Mouse (Mus musculus) lung, adult 18-20 months (tissue): Measurements from ENCODE around the gene Sfi1.
"Not testable (repeated sequence)": the region's sequence is repeated elsewhere in the genome, so short reads cannot be mapped to it uniquely, and the experiment has no call there.

ENCODE experiments used
- DNase-seq, 2 experiments: peaks; one replicate each; pipeline ENCODE4 v3.0.0; 2022; ENCODE audit warnings: mixed read lengths in 2 of 2

Gene Sfi1

DNA sequence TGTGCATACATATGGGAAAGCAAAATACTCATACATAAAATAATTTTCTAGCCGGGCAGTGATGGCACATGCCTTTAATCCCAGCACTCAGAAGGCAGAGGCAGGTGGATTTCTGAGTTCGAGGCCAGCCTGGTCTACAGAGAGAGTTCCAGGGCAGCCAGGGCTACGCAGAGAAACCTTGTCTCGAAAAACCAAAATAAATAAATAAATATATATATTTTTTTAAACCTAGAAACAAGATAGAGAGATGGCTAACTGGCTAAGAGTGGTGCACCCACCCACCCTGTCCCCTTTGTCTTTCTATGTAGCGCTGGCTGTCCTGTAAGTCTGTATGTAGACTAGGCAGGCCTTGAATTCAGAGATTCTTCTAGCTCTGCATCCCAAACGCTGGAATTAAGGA, 20.7 kb downstream of the Sfi1 start:
- not testable (repeated sequence) for DNase-seq

DNA sequence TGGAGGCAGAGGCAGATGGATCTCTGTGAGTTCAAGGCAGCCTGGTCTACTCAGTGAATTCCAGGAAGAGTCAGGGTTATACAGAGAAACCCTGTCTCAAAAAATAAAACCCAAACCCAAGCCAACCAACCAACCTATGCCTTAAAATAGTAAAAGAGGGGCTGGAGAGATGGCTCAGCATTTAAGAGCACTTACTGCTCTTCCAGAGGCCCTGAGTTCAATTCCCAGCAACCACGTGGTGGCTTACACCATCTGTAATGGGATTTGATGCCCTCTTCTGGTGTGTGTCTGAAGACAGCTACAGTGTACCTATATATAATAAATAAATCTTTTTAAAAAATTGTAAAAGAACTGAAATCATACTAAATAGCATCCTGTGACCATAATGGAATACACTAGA, 21.3 kb downstream of the Sfi1 start:
- DNase-seq = peak; percentile 30 to 60

DNA sequence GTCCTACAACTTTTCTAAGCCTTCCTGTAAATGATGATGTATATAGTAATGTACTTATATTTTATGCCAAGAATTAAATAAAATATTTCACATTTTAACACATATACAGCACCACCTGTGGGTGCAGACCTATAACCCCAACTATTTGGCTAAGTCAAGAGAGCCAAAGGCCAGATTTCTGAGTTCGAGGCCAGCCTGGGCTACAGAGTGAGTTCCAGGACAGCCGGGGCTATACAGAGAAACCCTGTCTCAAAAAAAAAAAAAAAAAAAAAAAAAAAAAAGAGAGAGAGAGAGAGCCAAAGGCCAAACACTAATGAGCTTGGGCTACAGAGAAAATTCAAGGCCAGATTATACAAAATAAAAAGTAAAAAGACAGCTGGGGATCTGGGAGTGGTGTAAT, 24.2 kb downstream of the Sfi1 start:
- peak in 1 of 2 experiments; percentile 58 for DNase-seq

DNA sequence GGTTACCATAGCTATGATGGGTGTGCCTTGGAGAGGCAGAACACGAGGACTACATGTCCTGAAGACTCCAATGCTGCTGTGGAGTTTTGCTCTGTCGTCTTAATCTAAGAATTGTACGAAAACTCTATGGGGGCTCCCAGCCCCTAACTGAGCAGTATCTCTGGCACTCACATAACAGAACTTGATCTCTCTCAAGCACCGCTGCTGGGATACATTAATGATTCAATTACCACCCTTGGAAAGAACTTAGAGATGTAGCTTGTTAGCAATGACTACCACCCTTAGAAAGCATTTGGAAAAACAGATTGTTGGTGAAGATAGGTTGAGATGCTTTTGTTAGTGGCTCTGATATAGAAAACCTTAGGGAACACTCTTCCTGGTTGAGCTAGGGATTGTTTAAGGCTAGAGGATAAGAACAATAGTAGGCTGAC, 25.7 kb downstream of the Sfi1 start:
- DNase-seq = peak; percentile 37 to 57

DNA sequence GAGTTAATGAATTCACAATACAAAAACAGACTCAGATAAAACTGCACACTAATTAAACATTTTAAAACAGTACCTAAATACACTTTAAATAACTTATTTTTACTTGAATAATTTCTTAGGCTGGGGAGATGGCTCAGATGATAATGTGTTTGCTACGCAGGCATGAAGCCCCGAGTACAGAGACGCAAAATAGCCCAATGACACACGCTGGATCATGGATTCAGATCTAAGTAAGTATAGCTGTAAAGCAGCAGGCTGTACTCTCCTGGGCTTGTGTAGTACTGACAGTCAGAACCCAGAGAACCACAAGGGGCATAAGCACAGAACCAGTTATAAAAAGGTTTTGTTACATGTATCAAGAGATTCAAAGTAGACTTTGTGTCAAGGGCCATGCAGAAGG, 26.1 kb downstream of the Sfi1 start:
- not testable (repeated sequence) for DNase-seq

DNA sequence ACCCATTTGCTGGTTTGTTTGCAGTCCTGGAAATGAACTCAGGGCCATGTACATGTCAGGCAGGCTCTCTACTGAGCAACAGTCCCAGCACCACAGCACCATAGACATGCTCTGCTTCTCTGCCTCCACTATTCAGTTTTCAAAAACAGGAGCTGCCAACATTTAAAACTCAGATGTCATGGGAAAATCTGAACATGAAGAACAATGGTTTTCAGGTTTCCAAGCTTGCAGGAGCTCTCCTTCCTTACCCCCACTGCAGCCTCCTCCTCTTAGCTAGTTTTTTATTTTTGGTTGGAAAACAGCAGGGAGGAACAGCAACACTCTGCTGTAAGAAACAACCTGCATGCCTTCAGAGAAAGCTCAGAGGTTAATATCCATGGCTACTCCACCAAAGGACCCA, 26.9 kb downstream of the Sfi1 start:
- not testable (repeated sequence) for DNase-seq

DNA sequence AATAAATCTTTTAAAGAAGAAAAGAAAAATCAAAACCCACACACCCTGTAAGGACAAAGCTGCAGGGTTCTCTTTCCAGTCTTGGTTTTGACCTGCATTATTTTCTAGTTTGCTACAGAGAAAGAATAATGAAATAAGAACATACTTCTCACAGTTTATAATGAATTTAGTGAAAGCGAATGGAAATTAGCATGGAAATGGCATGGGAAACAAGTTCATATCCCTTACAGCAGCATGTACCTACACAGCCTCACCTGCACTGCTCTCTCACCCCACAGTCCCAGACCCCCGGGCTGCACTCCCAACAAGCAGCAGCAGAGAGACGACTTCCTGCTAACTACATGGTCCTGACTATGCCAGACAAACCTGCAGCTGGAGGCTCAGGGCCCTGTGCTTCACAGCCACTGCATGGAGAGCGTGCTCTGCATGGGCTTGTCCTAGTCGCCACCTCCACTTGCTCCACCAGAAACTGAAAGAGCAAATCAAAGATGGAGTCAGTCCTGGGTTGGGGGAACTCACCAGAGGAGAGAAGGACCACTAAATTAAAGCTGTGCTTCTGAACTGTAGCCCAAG, 28.0 kb downstream of the Sfi1 start:
- DNase-seq = not testable (repeated sequence)

DNA sequence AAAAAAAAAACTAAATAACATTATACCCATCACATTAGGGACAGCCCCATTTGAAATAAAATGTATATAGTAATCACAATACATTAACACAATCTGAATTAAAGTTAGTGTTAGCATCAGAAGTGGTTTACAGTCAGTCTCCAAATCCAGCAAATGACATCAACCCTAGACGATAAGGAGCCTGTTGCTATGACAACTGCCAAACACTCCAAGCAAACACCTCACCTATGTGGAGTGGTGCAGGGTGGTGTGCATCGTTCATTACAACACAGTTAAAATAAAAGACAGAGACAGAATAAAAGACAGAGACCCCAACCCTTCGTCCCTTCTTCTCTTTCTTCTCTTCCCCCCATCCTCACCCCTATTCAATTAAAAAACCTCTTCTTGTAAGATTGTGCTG, 29.6 kb downstream of the Sfi1 start:
- DNase-seq = peak; percentile 72 to 81

DNA sequence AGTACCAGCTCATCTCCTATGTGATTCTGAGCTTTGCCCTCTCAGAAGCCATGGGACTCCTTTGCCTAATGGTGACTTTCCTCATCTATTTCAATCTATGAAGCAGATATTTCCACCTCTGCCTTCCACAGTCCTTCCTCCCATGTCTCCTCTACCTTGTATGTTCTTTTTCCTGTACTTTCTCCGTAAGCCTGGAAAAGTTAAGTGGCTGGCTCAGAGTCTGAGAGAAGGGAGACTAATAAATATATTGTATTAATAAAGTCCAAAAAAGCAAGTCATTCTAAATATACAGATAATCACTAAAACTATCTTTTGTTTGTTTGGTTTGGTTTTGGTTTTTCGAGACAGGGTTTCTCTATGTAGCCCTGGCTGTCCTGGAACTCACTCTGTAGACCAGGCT, 30.1 kb downstream of the Sfi1 start:
- peak in 1 of 2 experiments; percentile 30 for DNase-seq

DNA sequence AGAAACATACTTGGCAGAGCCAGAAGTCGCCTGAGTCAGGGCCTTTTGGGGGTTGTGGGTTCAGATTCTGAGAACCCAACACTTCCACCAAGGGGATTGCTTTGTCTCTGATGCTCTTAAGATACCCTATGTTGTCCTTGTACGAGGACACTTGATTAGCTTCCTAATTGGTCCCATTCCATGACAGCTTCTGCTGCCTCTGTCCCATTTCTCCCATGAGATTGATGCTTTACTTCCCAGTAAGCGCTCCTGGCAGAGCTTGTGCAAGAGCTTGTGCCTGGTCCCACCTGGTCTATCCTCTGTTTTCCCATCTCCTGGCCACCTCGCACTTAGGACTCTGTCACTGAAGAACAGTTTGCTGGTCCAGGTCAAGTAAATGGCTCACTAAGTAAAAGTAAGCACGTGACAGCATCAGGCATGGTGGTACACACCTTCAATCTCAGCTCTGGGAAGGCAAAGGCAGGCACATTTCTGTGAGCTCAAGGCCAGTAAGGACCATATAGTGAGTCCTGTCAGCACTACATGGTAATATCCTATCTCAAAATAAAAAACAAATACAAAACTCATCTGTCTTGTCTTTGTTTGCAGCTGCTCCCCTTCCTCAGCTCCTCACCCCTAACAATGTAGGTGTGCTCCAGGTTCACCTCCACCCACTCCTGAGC, 30.9 kb downstream of the Sfi1 start:
- DNase-seq = peak; percentile 50 to 76

DNA sequence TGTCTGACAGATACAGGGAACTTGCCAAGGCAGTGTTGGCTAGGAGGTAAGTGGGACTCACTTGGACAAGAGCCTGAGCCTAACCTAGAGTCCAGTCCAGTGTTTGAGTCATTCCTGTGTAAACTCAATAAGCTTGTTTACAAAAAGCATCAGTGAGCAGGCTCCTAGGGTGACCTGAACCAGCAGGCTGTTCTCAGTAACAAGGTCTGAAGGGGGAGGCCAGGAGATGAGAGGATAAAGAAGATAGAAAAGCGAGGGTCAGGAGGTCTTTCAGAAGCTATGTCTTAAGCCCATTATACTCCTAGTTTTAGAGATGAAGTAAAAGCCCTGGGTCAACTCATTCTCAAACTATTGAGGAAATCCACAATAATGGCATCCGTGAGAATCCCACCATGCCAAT, 31.9 kb downstream of the Sfi1 start:
- peak; percentile 71 for DNase-seq

DNA sequence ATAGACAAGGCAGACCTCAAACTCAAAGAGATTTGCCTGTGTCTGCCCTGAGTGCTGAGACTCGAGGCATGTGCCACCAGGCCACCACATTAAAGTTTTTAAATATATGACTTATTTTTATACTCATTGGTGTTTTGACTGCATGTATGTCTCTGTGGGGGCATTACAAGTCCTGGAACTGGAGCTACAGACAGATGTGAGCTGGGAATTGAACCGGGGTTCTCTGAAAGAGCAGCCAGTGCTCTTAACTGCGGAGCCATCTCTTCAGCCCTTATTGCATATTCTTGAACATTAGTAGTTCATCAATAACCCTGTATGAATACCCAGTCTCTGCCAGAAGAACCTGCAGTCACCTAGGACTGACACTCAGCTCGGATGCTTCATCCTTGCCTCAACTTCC, 34.5 kb downstream of the Sfi1 start:
- DNase-seq = not testable (repeated sequence)

DNA sequence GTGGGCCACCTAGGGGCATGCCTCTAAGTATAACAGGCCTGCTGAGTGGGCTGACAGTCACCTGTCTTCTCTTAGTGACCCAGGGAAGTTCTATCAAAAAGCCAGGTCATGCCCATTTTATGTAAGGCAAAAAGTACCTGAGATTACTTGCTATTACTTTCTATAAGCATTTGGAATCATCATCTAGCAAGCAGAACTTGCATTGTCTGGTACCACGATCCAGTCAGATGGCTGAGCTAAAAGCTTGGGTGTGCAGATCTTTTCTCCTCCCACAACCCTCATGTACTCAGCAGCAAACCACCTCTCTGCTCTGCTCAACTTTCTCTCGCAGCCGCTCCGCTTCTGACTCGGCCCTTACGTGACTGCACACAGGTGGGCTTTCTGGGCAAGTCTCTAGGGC, 35.3 kb downstream of the Sfi1 start:
- DNase-seq = not testable (repeated sequence)

DNA sequence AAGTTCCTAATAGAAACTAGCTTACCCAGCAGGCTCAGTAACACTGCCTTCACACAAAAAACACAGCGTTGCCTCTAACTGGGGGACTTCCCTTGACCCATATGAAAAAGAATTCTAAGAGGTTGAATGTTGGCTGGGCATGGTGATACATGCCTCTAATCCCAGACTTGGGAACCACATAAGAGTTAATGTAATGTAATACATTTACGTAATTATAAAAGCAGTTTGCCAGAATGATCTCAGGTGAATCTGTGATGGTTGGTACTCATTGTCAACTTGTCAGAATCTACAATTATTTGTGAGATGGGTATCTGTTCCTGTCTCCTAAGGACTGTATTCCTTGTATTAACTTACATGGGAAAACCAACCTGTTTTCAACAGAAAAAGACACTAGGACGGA, 36.3 kb downstream of the Sfi1 start:
- DNase-seq = not testable (repeated sequence)

DNA sequence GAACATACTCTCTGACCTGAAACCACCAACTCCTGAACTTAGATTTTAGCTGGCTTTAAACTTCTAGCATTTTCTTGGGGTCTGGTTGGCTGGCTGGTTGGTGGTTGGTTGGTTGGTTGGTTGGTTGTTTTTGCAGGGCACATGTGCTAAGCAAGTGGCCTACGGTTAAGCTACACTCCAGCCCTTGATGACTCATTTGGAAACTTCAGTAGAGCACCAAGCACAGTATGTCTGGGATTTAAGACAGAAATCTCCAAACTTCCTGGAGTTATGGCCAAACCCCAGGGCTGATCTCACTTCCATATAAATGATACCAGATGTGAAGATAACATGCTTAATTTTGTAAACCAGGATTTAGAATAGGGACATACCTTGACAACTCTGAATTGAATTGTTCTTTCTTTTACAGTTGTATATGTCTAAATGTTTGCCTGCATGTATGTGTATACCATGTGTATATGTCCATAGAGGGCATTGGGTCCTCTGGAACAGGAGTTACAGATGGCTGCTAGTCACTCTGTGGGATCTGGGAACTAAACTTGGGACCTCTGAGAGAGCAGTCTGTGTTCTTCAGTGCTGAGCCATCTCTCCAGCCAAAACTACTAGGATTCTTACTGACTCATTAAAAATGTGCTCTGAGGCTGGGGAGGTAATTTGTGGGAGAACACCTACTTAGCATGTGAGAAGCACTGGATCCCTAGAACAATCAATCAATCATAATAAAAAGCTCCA, 39.4 kb downstream of the Sfi1 start:
- DNase-seq = peak; percentile 64 to 72

DNA sequence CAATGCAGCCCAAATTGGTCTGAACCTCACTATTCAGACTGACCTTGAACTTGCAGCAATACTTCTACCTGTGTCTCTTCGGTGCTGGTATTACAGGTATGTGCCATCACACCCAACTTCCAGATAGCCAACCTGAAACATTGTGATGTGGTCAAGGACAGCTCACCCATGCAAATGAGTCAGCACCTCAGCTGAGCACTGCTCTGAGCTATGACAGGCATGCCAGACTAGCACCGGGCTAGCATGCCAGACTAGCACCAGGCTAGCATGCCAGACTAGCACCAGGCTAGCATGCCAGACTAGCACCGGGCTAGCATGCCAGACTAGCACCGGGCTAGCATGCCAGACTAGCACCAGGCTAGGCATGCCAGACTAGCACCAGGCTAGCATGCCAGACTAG, 41.9 kb downstream of the Sfi1 start:
- peak in 1 of 2 experiments; percentile 46 for DNase-seq

DNA sequence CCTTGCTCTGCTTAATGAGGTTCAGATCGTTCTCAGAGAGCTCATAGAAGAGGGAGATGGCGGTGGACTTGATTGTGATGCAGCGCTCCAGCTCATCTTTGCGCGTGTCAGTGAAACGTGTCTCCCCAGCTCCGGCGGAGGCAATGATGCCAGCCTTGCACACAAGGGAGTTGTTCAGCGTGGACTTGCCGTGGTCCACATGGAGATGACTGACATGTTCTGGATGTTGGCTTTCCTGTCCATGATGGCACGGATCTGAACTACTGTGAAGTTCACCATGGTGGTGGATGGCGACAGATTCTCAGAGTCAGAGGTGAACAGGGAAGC, 42.6 kb downstream of the Sfi1 start:
- not testable (repeated sequence) for DNase-seq

DNA sequence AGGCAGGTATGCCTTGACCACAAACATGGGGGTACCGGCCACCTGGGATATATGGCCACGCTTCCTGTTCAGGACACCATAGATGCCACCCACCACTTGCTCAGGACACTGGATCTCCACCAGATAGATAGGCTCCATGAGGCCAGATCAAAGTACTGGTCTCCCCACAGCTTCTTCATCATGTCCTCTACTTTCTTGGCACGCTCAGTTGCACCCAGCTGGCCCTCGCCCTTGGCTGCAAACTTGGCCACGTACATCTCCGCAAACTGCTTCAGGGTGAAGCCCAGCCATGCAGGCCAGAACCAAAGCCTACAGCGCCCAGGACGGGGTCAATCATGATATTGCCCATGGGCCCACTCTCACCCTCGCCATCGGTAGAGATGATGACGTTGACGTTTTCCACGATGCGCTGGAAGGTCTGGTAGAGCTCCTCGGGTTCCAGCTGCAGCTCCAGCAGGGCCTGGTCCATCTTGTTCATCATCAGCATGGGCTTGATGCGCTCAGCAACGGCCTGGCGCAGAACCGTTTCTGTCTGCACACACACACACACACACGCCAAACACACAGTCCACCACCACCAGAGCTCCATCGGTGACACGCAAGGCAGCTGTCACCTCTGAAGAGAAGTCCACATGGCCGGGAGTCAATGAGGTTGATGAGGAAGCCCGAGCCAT, 43.1 kb downstream of the Sfi1 start:
- peak in 1 of 2 experiments; percentile 44 for DNase-seq

DNA sequence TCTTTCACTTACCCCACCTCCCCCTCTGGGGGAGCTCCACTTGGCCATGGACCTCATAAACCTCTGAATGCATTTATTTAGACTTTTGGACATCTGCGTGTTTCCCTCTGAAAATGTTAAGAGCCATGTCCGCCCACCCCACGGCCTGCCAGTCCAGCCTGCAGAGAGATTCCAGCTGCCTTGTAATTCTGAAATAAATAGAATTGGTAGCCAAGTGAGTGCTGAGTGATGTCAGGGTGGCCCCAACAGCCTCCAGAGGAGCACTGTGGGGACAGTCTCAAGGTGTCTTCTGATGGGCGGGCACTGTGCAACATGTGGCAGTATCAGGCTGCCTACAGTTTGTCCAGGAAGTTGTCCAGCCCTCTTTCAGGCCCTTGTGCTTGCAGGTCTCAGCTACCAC, 43.8 kb downstream of the Sfi1 start:
- not testable (repeated sequence) for DNase-seq

DNA sequence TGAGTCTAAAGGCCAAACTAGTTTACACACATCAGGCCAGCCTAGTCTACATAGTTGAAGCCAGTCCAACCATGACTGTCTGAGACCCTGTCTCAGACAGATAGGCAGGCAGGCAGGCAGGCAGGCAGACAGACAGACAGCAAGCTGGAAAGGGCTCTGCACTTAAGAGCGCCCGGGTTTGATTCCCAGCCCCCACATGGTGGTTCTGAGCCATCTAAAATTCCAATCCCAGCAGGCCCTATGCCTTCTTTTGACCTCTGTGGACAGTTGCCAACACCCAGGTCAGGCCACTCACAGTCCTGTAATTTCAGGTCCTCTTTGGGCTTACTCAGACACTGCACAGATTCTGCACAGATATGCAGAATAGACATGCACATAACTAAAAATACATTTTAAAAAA, 46.5 kb downstream of the Sfi1 start:
- DNase-seq = not testable (repeated sequence)

DNA sequence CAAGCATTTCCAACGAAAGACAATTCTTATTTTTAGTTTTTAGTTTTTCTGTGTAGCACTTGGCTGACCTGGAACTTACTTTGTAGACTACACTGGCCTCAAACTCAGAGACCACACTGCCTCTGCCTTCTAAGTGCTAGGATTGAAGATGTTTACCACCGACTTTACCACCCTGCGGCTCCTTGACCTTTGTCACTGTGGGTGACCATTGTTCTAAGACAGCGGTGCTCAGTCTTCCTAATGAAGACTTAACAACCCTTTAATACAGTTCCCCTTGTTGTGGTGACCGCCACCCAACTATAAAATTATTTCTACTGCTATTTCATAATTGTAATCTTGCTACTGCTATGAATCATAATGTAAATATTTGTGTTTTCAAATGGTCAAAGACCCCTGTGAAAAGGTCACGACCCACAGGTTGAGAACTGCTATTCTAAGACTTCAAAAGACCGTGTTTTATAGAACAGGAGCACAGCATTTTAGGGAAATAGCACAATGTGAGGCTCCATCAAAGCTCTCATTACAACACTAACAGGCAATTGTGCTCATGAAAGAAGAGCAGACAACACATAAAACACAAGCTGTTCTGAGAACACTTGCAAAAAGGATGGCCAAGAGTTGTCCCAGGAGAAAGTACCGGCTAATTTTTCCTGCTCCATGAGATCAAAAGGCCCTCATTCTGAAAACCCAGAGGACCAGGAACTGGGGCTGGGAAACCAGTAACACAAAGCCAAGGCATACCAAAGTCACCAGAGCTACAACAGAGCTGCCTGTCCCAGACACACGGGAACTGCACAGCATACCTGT, 47.7 kb downstream of the Sfi1 start:
- not testable (repeated sequence) for DNase-seq

DNA sequence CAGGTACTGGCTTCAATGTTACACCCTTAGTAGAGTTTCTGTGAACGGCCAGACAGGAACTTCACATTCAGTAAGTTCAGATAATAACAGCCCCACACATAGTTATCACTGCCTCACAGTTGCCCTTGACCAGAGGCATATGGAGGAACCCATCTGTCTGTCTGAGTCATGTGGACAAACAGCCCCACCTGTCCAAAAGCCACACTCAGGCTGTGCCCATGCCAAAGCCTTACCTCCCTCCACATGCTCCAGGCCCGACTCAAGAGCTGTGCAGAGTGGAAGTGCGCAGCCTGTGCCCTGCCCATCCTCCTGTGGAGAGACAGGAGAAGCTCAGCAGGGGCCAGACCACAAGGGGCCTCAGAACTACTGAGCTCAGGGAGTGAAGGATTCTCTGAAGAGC, 49.3 kb downstream of the Sfi1 start:
- DNase-seq = peak; percentile 26 to 57

DNA sequence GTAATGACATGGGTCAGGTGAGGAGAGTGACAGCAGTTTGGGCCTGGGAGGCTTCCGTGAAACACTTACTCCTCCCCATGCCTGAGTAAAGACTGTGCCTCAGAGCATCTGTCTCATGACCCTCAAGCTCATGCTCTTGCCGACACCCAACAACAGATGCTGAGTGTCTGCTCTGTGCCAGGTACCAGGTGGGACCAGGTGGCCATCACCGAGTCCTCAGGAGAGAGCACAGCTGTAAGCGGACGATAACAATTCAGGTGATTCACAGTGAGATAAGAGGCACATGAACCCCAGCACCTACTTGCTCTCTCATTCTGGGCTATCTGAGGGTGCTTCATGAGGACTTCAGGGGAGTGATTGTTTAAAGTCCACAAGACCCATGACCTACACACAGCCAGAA, 50.9 kb downstream of the Sfi1 start:
- peak; percentile 92 to 93 for DNase-seq
